Comparison of ENCODE assay signal across 8 mouse cellular contexts in genomic region chr10:61080227-61080930, GRCm38 (mm10). TPM values are rescaled to one million over a fixed set of nuclear protein-coding genes. Genes with fewer than 3 reads are reported as not detected.
DNase-seq lines count a peak whose midpoint lies in the region; ATAC-seq and TF ChIP-seq lines count a peak whose summit lies in the region.

No protein-coding gene starts in this region.

- 37% methylated on average over 14 of the region's 14 CpGs for WGBS in forebrain, embryonic 11.5 days
- WGBS in liver, postnatal 0 days (ENCODE audit: insufficient replicate concordance) = 33% methylated on average over 14 of the region's 14 CpGs
- 40% methylated on average over 14 of the region's 14 CpGs for WGBS in neural tube, embryonic 13.5 days

- TF ChIP-seq POLR2A in CH12.LX (IDR thresholded peaks at IDR 0.05; ENCODE audit: low read depth, low read length) = peak; percentile 46

- H3K9ac ChIP-seq in CH12.LX (ENCODE audit: insufficient read depth, low read depth) = no peak overlapping the region
- H3K9ac ChIP-seq in forebrain, embryonic 11.5 days (ENCODE audit: low read length) = peak overlapping the region; percentile 52
- no peak overlapping the region for H3K9ac ChIP-seq in liver, postnatal 0 days (replicated peaks)
- no peak overlapping the region; the same call in 1 of the 2 replicates for H3K9ac ChIP-seq in neural tube, embryonic 13.5 days

- intact Hi-C loops in heart, postnatal 10 days (cut with DNase I) = no loop called here

- peak; percentile 98 for ATAC-seq in forebrain, embryonic 11.5 days (replicated peaks; ENCODE audit: low FRiP score)
- ATAC-seq in liver, postnatal 0 days = peak; percentile 91
- peak; percentile 96 for ATAC-seq in neural tube, embryonic 13.5 days (ENCODE audit: low read depth)

- in situ Hi-C loops in CH12.LX (cut with MboI; ENCODE audit: low pct_ligation_motif_present, low pct_unique_long_range_greater_than_20kb, low sequenced_read_pairs) = no loop called here

- no peak for TF ChIP-seq CTCF in CH12.LX (conservative IDR thresholded peaks at IDR 0.05 in 1 of 2, IDR thresholded peaks at IDR 0.05 in 1 of 2; ENCODE audit: low read depth in 2 of 2, low read length in 2 of 2)
- TF ChIP-seq CTCF in liver, postnatal 0 days (IDR thresholded peaks at IDR 0.05; ENCODE audit: low read depth) = no peak

- H3K9me3 ChIP-seq in CH12.LX (replicated peaks; ENCODE audit: low read length) = peaks cover 5% of the 10 kb centered on the region
- H3K9me3 ChIP-seq in forebrain, embryonic 11.5 days (ENCODE audit: control insufficient read depth, low read length) = no peaks in the 10 kb centered on the region
- no peaks in the 10 kb centered on the region for H3K9me3 ChIP-seq in liver, postnatal 0 days (ENCODE audit: low read length)
- H3K9me3 ChIP-seq in neural tube, embryonic 13.5 days = no peaks in the 10 kb centered on the region

- H3K36me3 ChIP-seq in CH12.LX (replicated peaks in 1 of 2; ENCODE audit: control insufficient read depth in 1 of 2, insufficient read depth in 1 of 2, low read length in 1 of 2) = no peaks in the 10 kb centered on the region
- no peaks in the 10 kb centered on the region for H3K36me3 ChIP-seq in forebrain, embryonic 11.5 days (ENCODE audit: control insufficient read depth, insufficient read depth, low read length)
- no peaks in the 10 kb centered on the region for H3K36me3 ChIP-seq in liver, postnatal 0 days (replicated peaks; ENCODE audit: insufficient read depth, low read length)
- no peaks in the 10 kb centered on the region for H3K36me3 ChIP-seq in neural tube, embryonic 13.5 days

- H3K27me3 ChIP-seq in CH12.LX (replicated peaks) = peaks cover 20% of the 10 kb centered on the region
- H3K27me3 ChIP-seq in forebrain, embryonic 11.5 days (ENCODE audit: control insufficient read depth, insufficient read depth, low read length) = no peaks in the 10 kb centered on the region
- no peaks in the 10 kb centered on the region for H3K27me3 ChIP-seq in liver, postnatal 0 days (ENCODE audit: insufficient read depth, low read length)
- H3K27me3 ChIP-seq in neural tube, embryonic 13.5 days = no peaks in the 10 kb centered on the region

- H3K79me2 ChIP-seq in CH12.LX (replicated peaks; ENCODE audit: control insufficient read depth, extremely low read depth, insufficient read depth, poor library complexity, severe bottlenecking) = no peaks in the 10 kb centered on the region

- dilution Hi-C loops in CH12.LX (cut with MboI; ENCODE audit: extremely low pct_ligation_motif_present, extremely low pct_unique_long_range_greater_than_20kb, low sequenced_read_pairs) = no loop called here

- H3K4me2 ChIP-seq in CH12.LX (ENCODE audit: insufficient read depth, low read depth, poor library complexity, severe bottlenecking) = peak overlapping the region; percentile 71
- H3K4me2 ChIP-seq in forebrain, embryonic 11.5 days (ENCODE audit: low read depth, low read length, severe bottlenecking) = peak overlapping the region; percentile 22; the same call in 1 of the 2 replicates
- H3K4me2 ChIP-seq in liver, postnatal 0 days (ENCODE audit: low read depth, low read length) = peak overlapping the region; percentile 33; the same call in 1 of the 2 replicates
- peak overlapping the region; percentile 44 for H3K4me2 ChIP-seq in neural tube, embryonic 13.5 days

- H3K4me1 ChIP-seq in CH12.LX (ENCODE audit: control insufficient read depth in 1 of 2, insufficient read depth in 2 of 2) = peaks cover 14 to 16% of the 10 kb centered on the region in 2 experiments
- H3K4me1 ChIP-seq in forebrain, embryonic 11.5 days (replicated peaks; ENCODE audit: control insufficient read depth, insufficient read depth, low read length) = peaks cover 4% of the 10 kb centered on the region; the same call in 1 of the 2 replicates
- H3K4me1 ChIP-seq in liver, postnatal 0 days (ENCODE audit: insufficient read depth) = peaks cover 3% of the 10 kb centered on the region; the same call in 1 of the 2 replicates
- H3K4me1 ChIP-seq in neural tube, embryonic 13.5 days (replicated peaks) = peaks cover 13% of the 10 kb centered on the region; the same call in 1 of the 2 replicates

- no peak overlapping the region for H3K27ac ChIP-seq in CH12.LX (ENCODE audit: insufficient read depth, low read depth)
- peak overlapping the region; percentile 64 for H3K27ac ChIP-seq in forebrain, embryonic 11.5 days (ENCODE audit: low read depth, low read length)
- H3K27ac ChIP-seq in liver, postnatal 0 days (ENCODE audit: low read depth) = no peak overlapping the region
- peak overlapping the region; percentile 81 for H3K27ac ChIP-seq in neural tube, embryonic 13.5 days (replicated peaks)

- no peak for TF ChIP-seq RAD21 in CH12.LX (IDR thresholded peaks at IDR 0.05; ENCODE audit: low read depth, low read length)

- DNase-seq in CH12.LX (ENCODE audit: extremely low read depth) = peak; percentile 87
- DNase-seq in adrenal gland, adult 8-10 months = peak; percentile 59
- peak; percentile 88 for DNase-seq in forebrain, embryonic 11.5 days (ENCODE audit: low spot score)
- DNase-seq in heart, postnatal 10 days = peak; percentile 56 to 59
- peak; percentile 75 for DNase-seq in kidney, postnatal 14 days
- DNase-seq in liver, postnatal 0 days = peak; percentile 56
- DNase-seq in thymus, postnatal 36 days = peak; percentile 34 to 62

- no peak for TF ChIP-seq EP300 in CH12.LX (IDR thresholded peaks at IDR 0.05; ENCODE audit: low read length)
- no peak for TF ChIP-seq EP300 in liver, postnatal 0 days (IDR thresholded peaks at IDR 0.05; ENCODE audit: low read depth)

- peak overlapping the region in 1 of 3 experiments; percentile 24 for H3K4me3 ChIP-seq in CH12.LX (replicated peaks in 1 of 3; ENCODE audit: low read depth in 2 of 3, low read length in 2 of 3, poor library complexity in 1 of 3)
- H3K4me3 ChIP-seq in forebrain, embryonic 11.5 days (ENCODE audit: low read depth, low read length) = no peak overlapping the region
- no peak overlapping the region for H3K4me3 ChIP-seq in liver, postnatal 0 days (ENCODE audit: low read depth, low read length)
- H3K4me3 ChIP-seq in neural tube, embryonic 13.5 days = no peak overlapping the region

TF ChIP-seq in CH12.LX, 34 proteins besides CTCF, POLR2A, EP300 and RAD21:
- TF ChIP-seq NRF1 (IDR thresholded peaks at IDR 0.05; ENCODE audit: low read depth, low read length) = no peak
- peak; percentile 54 for TF ChIP-seq IRF4 (IDR thresholded peaks at IDR 0.05; ENCODE audit: low read depth, low read length)
- TF ChIP-seq MEF2A (IDR thresholded peaks at IDR 0.05; ENCODE audit: borderline replicate concordance, low read depth, low read length) = 0 out of 2 replicates have a peak, but pooled peaks have one; percentile 31
- peak; percentile 44 for TF ChIP-seq TCF12 (IDR thresholded peaks at IDR 0.05; ENCODE audit: low read depth, low read length)
- TF ChIP-seq CHD2 (IDR thresholded peaks at IDR 0.05; ENCODE audit: low read length) = peak; percentile 87
- TF ChIP-seq MAFK (IDR thresholded peaks at IDR 0.05; ENCODE audit: insufficient replicate concordance, low read length) = no peak

RNA-seq across cellular contexts. Expression of gene Pcbd1, which starts 8.8 kb away (rescaled TPM):
- total RNA-seq in CH12.LX (2012; rRNA removed) (34.7 and 36.1 TPM in 2 replicates), CH12.LX (2014; rRNA removed) (16.5 and 19.3 TPM in 2 replicates)
- 22.5 and 25.3 TPM in 2 replicates for polyA plus RNA-seq in CH12.LX (2012; ENCODE audit: insufficient read length, low read depth)
- 10 to 100 TPM; 20.5 to 34.0 (median 28.3) TPM for total RNA-seq in adrenal gland, adult 8-10 months (2022)
- 17.3 and 17.6 TPM in 2 replicates for polyA plus RNA-seq in forebrain, embryonic 11.5 days (2014; fragmentation: Nextera tagmentation; extraction: Ambion mirVana)
- total RNA-seq in heart, postnatal 10 days (2021) = 1 to 10 TPM; 7.6 to 8.4 TPM
- 333 and 355 TPM in 2 replicates for polyA plus RNA-seq in liver, postnatal 0 days (2015; fragmentation: Nextera tagmentation; extraction: Ambion mirVana)
- polyA plus RNA-seq in neural tube, embryonic 13.5 days (2015; fragmentation: Nextera tagmentation; extraction: Ambion mirVana) = 29.3 and 38.7 TPM in 2 replicates

Comparison
In these comparisons a context has a peak if more than half of its experiments do, and no peak if none do; other contexts are left out.
1. H3K27ac ChIP-seq: peak in forebrain, embryonic 11.5 days (single experiment) and neural tube, embryonic 13.5 days (single experiment); none in CH12.LX (single experiment) and liver, postnatal 0 days (single experiment).
2. Peak in every context shown above with its lines, with median percentiles within 50 percentile points of each other: DNase-seq, H3K4me2 ChIP-seq and ATAC-seq.